Mouse (Mus musculus) MEL (cell line): ENCODE measurements around the gene Vmn2r29. TPM values are rescaled to one million over a fixed set of nuclear protein-coding genes. Genes with fewer than 3 reads are reported as not detected.

ENCODE experiments used
- polyA plus RNA-seq, 2 experiments: library from polyadenylated mRNA; stranded (reverse) in 1 of 2; unstranded in 1 of 2; fragments of >175 nt in 1 of 2; fragments of >200 nt in 1 of 2; gene quantifications; 2 replicates each; pipeline versions ENCODE4 v1.2.1 to v1.2.4; 2012; ENCODE audit warnings: low replicate concordance in 2 of 2, low read depth in 1 of 2; ENCODE audit not compliant: insufficient read length in 2 of 2, insufficient read depth in 1 of 2, missing spikeins in 1 of 2
- total RNA-seq: library from RNA; depleted of rRNA; stranded (reverse); fragments of 300-350 nt; gene quantifications from 2 replicates; pipeline ENCODE4 v1.2.3, GENCODE M21; 2012; rRNA removed

Vmn2r29 gene
- total and polyA plus RNA-seq, 3 experiments = 0.12 TPM; not detected in 2

Other genes starting within 250 kb of the Vmn2r29 start
- gene Zfp954, start 125.8 kb downstream of the Vmn2r29 start, total RNA-seq = 9.3 and 10.6 TPM in 2 replicates
- 1 to 10 TPM in 1 of 2 experiments, not detected in 1; 8.9 TPM for gene Zfp954, start 125.8 kb downstream of the Vmn2r29 start, polyA plus RNA-seq
- gene Zfp773, start 110.6 kb downstream of the Vmn2r29 start, total RNA-seq = 0.13 and 0.15 TPM in 2 replicates
- gene Zfp773, start 110.6 kb downstream of the Vmn2r29 start, polyA plus RNA-seq = under 1 TPM in 1 of 2 experiments, not detected in 1; 0.57 TPM
- 0.49 and 0.50 TPM in 2 replicates for gene Zfp418, start 76.0 kb downstream of the Vmn2r29 start, total RNA-seq
- gene Zfp418, start 76.0 kb downstream of the Vmn2r29 start, polyA plus RNA-seq = under 1 TPM in 1 of 2 experiments, not detected in 1; 0.47 TPM
- gene Zfp772, start 37.3 kb downstream of the Vmn2r29 start, total RNA-seq = 1.3 and 1.8 TPM in 2 replicates
- gene Zfp772, start 37.3 kb downstream of the Vmn2r29 start, polyA plus RNA-seq = 1 to 10 TPM in 1 of 2 experiments, not detected in 1; 1.9 TPM
- 0.42 and 0.72 TPM in 2 replicates for gene Gm45844, start 31.0 kb upstream of the Vmn2r29 start, total RNA-seq
- gene Gm45844, start 31.0 kb upstream of the Vmn2r29 start, polyA plus RNA-seq = 1 to 10 TPM in 1 of 2 experiments, not detected in 1; 1.5 TPM
- gene Clcn4, start 53.5 kb upstream of the Vmn2r29 start, total RNA-seq = 12.9 and 16.5 TPM in 2 replicates
- 10 to 100 TPM in 1 of 2 experiments, not detected in 1; 14.1 TPM for gene Clcn4, start 53.5 kb upstream of the Vmn2r29 start, polyA plus RNA-seq
- not detected in 2 replicates for gene Vmn2r30, start 90.3 kb upstream of the Vmn2r29 start, total RNA-seq
- gene Vmn2r30, start 90.3 kb upstream of the Vmn2r29 start, polyA plus RNA-seq = not detected
- gene Gm45783, start 127.2 kb upstream of the Vmn2r29 start, total RNA-seq = not detected in 2 replicates
- gene Gm45783, start 127.2 kb upstream of the Vmn2r29 start, polyA plus RNA-seq = not detected
- not detected in 2 replicates for gene Vmn2r31, start 152.4 kb upstream of the Vmn2r29 start, total RNA-seq
- under 1 TPM in 1 of 2 experiments, not detected in 1; 0.01 TPM for gene Vmn2r31, start 152.4 kb upstream of the Vmn2r29 start, polyA plus RNA-seq
- gene Vmn2r32, start 232.7 kb upstream of the Vmn2r29 start, total RNA-seq = not detected in 2 replicates
- not detected for gene Vmn2r32, start 232.7 kb upstream of the Vmn2r29 start, polyA plus RNA-seq